Mouse (Mus musculus) embryonic stem cell, embryonic (primary cell): ENCODE data around the gene Itga1.

Experiments
- CTCF ChIA-PET, 4 experiments: fragments of 300-600 bp in 2 of 4; fragments of 350-600 bp in 2 of 4; sonication (Branson Sonifier 250); formaldehyde crosslinking; loops; one replicate each; lab custom pipeline; 2022; ENCODE audit warnings: inconsistent platforms in 2 of 4; lab: Charles Lee
- POLR2A ChIA-PET, 4 experiments: fragments of 300-600 bp in 2 of 4; fragments of 350-600 bp in 2 of 4; sonication (Branson Sonifier 250); formaldehyde crosslinking; loops; one replicate each; lab custom pipeline; 2022; ENCODE audit warnings: antibody characterized with exemption in 4 of 4, inconsistent platforms in 1 of 4; lab: Charles Lee

Itga1 gene

GRCm38 (mm10) chr13:115106183-115106582 is 4.4 kb upstream of the Itga1 start:
- ChIA-PET POLR2A (interaction anchor here in 1 of 4 experiments (1.2 kb wide), 1 partner anchor 12 kb away, joined by 3 read pairs; no protein-coding TSS in a partner anchor), CTCF (no interaction called here)

- POLR2A ChIA-PET, result no interaction called here
- CTCF ChIA-PET, result no interaction called here
These were observed 990 bp upstream of the Itga1 start for GRCm38 (mm10) chr13:115102754-115103153.

- POLR2A ChIA-PET, result interaction anchor here in 1 of 4 experiments (0.7 to 1.6 kb wide), 4 partner anchors 10 to 109 kb away, joined by 3 to 7 read pairs (median 4); partner anchors contain the start of gene Pelo
- CTCF ChIA-PET, result interaction anchor here in 1 of 4 experiments (0.6 kb wide), 1 partner anchor 16 kb away, joined by 3 read pairs; no protein-coding TSS in a partner anchor
These were observed 1.2 kb downstream of the Itga1 start for GRCm38 (mm10) chr13:115100381-115101177.

GRCm38 (mm10) chr13:115099381-115099780 is 2.4 kb downstream of the Itga1 start:
- ChIA-PET POLR2A (interaction anchor here in 2 of 4 experiments (0.6 to 1.1 kb wide), 2 partner anchors 14 to 19 kb away, joined by 3 to 4 read pairs; no protein-coding TSS in a partner anchor), CTCF (interaction anchor here in 1 of 4 experiments (0.6 kb wide), 1 partner anchor 13 kb away, joined by 3 read pairs; no protein-coding TSS in a partner anchor)

GRCm38 (mm10) chr13:115098227-115098626 is 3.5 kb downstream of the Itga1 start:
- ChIA-PET CTCF (no interaction called here), POLR2A (interaction anchor here in 1 of 4 experiments (0.6 kb wide), 1 partner anchor 10 kb away, joined by 3 read pairs; no protein-coding TSS in a partner anchor)

GRCm38 (mm10) chr13:115096965-115097364 is 4.8 kb downstream of the Itga1 start:
- POLR2A ChIA-PET, result interaction anchor here in 1 of 4 experiments (0.6 kb wide), 1 partner anchor 109 kb away, joined by 5 read pairs; no protein-coding TSS in a partner anchor
- CTCF ChIA-PET, result no interaction called here

- ChIA-PET POLR2A (no interaction called here), CTCF (no interaction called here)
These were observed 5.5 kb downstream of the Itga1 start for GRCm38 (mm10) chr13:115096216-115096615.

GRCm38 (mm10) chr13:115095392-115095791 is 6.4 kb downstream of the Itga1 start:
- ChIA-PET CTCF (no interaction called here), POLR2A (no interaction called here)

- ChIA-PET CTCF (no interaction called here), POLR2A (no interaction called here)
These were observed 10.3 kb downstream of the Itga1 start for GRCm38 (mm10) chr13:115091511-115091910.

GRCm38 (mm10) chr13:115090977-115091445 is 10.8 kb downstream of the Itga1 start:
- ChIA-PET CTCF (no interaction called here), POLR2A (interaction anchor here in 2 of 4 experiments (1.2 to 2.0 kb wide), 4 partner anchors 10 to 796 kb away, joined by 3 to 7 read pairs (median 4); no protein-coding TSS in a partner anchor)

- POLR2A ChIA-PET, result interaction anchor here in 3 of 4 experiments (0.6 to 2.0 kb wide), 11 partner anchors 10 to 837 kb away, joined by 3 to 7 read pairs (median 3); no protein-coding TSS in a partner anchor
- CTCF ChIA-PET, result interaction anchor here in 1 of 4 experiments (0.6 kb wide), 1 partner anchor 86 kb away, joined by 3 read pairs; no protein-coding TSS in a partner anchor
These were observed 11.4 kb downstream of the Itga1 start, which contains the start of gene Pelo for GRCm38 (mm10) chr13:115090069-115090976. Pelo (minus strand) TSS chr13:115090186.

- ChIA-PET POLR2A (interaction anchor here in 2 of 4 experiments (0.6 to 2.0 kb wide), 8 partner anchors 11 to 836 kb away, joined by 3 to 7 read pairs (median 3); no protein-coding TSS in a partner anchor), CTCF (no interaction called here)
These were observed 12.3 kb downstream of the Itga1 start for GRCm38 (mm10) chr13:115089395-115090025.

- ChIA-PET POLR2A (no interaction called here), CTCF (no interaction called here)
These were observed 12.8 kb downstream of the Itga1 start for GRCm38 (mm10) chr13:115089020-115089394.

GRCm38 (mm10) chr13:115085974-115086373 is 15.8 kb downstream of the Itga1 start:
- ChIA-PET CTCF (interaction anchor here in 1 of 4 experiments (0.6 kb wide), 1 partner anchor 105 kb away, joined by 9 read pairs; no protein-coding TSS in a partner anchor), POLR2A (interaction anchor here in 1 of 4 experiments (0.6 kb wide), 1 partner anchor 97 kb away, joined by 4 read pairs; no protein-coding TSS in a partner anchor)

GRCm38 (mm10) chr13:115082339-115082738 is 19.4 kb downstream of the Itga1 start:
- ChIA-PET CTCF (no interaction called here), POLR2A (interaction anchor here in 1 of 4 experiments (1.1 kb wide), 1 partner anchor 10 kb away, joined by 3 read pairs; no protein-coding TSS in a partner anchor)

GRCm38 (mm10) chr13:115079996-115080585 is 21.7 kb downstream of the Itga1 start:
- POLR2A ChIA-PET, result no interaction called here
- CTCF ChIA-PET, result no interaction called here

- CTCF ChIA-PET, result no interaction called here
- POLR2A ChIA-PET, result no interaction called here
These were observed 22.6 kb downstream of the Itga1 start for GRCm38 (mm10) chr13:115078997-115079685.
